Mouse (Mus musculus) monocyte, adult 5-6 weeks (primary cell): Measurements from ENCODE around the gene Vamp2. TPM values are rescaled to one million over a fixed set of nuclear protein-coding genes. Genes with fewer than 3 reads are reported as not detected.

ENCODE experiments used
- ATAC-seq: fragments of 153-309, 156-312 bp; replicated peaks from 2 replicates; pipeline ENCODE4 v1.8.0; 2017; ENCODE audit warnings: mild to moderate bottlenecking; ENCODE audit not compliant: low TSS enrichment, insufficient number of reproducible peaks, severe bottlenecking, poor library complexity, low FRiP score
- total RNA-seq: library from RNA; stranded (forward); fragments of 200-1000, 200-491, 200-594 nt; gene quantifications from 3 replicates; pipeline ENCODE4 v1.2.3, GENCODE M21; 2017

Vamp2 gene
- total RNA-seq, 1 experiment from 2014 or later: 23.6 TPM

DNA sequence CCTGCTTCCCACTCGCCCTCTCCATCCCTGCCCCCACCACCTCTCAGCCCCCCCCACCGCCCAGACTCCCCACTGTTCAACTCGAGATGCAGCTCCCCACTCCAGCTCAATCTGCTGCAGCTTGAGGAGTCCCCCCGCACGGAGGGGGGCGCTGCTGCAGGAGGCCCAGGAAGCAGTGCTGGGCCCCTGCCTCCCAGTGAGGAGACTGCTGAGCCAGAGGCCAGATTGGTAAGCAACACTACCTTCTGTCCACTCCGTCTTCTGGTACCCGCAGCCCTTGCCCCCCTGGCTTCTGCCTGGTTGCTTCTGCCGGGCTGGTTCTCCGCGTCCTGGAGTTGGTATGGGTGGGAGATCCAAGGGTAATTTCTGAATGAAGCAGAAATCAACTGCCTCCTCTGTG is 18.6 kb downstream of the Vamp2 start:
- ATAC-seq: no peak

DNA sequence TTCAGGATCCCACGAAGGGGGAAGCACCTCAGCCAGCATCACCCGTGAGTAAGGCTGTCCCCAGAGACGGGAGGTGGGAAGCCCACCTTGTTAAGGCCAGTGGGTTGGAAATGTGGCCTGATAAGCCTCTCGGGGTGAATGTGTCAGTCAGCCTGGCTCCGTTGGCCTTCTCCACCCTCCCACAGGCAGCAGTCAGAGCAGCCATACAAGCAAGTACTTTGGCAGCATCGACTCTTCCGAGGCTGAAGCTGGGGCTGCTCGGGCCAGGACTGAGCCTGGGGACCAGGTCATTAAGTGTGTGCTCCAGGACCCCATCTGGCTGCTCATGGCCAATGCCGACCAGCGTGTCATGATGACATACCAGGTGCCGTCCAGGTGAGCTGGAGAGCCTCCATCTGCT is 19.4 kb downstream of the Vamp2 start:
- ATAC-seq: no peak

DNA sequence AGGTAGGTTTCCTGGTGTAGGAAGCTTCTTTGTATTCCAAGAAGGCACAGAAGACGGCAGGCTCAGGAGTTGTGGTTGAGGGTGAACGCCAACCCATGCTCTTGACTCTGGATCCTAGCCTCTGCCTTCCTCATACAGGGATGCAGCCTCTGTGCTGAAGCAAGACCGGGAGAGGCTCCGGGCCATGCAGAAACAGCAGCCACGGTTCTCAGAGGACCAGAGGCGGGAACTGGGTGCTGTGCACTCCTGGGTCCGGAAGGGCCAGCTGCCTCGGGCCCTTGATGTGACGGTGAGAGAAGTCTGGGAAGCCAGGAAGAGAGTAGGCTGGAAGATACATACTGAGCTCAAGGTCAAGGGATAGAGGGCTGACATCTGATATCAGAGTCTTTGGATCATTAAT is 19.9 kb downstream of the Vamp2 start:
- no peak for ATAC-seq

- ATAC-seq: no peak
These were observed 21.0 kb downstream of the Vamp2 start for GRCm38 (mm10) chr11:69109032-69109900.

DNA sequence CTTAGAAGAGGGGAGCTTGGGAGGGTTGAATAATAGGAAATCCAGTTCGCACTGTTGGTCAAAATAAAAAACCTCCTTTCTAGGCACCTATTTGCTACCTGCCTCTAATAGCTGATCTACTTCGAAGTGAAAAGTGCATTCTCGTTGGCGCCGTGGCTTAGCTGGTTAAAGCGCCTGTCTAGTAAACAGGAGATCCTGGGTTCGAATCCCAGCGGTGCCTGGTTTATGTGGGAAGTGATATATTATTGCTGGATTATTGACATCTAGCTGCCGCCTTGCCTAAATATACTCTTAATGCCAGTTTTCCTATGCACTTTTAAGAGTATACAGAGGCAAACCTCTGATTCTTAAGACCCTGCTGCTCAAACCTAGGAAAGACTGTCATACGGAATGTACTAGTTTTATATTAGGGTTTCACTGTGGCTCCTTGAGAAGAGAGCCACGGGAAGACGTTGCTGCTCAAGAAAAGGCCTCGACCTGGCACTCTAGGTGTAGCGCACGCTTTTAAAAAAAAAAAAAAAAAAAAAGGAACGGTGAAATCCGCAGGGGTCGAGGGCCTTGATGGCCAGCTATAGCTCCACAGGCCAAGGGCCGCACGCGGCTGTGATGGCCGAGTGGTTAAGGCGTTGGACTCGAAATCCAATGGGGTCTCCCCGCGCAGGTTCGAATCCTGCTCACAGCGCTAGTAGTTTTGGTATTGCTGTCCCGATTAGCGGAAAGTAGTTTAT is 22.2 kb downstream of the Vamp2 start:
- 0 out of 2 replicates have a peak, but pooled peaks have one; percentile 28 for ATAC-seq

GRCm38 (mm10) chr11:69111051-69111810 is 22.9 kb downstream of the Vamp2 start:
- ATAC-seq: no peak

DNA sequence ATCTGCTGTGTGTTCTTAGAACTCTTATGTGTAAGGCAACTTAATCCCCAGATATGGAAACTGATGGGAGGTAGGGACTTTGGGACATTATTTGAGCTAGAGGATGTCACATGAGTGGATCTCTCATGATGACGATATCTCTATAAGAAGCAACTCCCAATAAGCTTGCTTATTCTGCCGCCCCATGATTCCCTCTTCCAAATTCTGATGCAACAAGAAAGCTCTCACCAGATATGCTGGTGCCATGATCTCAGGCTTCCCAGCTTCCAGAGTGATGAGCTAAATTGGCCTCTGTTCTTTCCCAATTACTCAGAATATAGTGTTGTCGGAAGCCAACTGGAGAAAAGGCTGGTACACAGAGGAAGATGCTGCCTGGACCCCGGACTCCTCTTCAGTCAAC is 23.6 kb downstream of the Vamp2 start:
- ATAC-seq: no peak

DNA sequence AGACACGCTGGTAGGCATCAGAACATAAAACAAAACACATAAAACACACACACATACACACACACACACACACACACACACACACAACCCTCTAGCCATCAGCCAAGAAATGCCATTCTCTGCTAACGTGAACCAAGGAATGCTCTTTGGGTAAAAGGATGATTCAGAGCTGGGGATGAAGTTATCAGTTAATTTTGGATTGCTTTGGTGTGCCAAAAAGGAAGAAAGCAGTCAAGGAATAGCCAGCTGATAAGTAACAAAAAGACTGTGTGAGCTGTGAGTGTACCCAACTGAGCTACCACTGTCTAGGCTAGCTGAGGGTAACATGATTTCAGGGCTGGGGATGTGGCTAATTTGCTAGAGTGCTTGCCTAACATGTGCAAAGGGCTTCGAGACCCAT is 25.7 kb downstream of the Vamp2 start:
- ATAC-seq: no peak

DNA sequence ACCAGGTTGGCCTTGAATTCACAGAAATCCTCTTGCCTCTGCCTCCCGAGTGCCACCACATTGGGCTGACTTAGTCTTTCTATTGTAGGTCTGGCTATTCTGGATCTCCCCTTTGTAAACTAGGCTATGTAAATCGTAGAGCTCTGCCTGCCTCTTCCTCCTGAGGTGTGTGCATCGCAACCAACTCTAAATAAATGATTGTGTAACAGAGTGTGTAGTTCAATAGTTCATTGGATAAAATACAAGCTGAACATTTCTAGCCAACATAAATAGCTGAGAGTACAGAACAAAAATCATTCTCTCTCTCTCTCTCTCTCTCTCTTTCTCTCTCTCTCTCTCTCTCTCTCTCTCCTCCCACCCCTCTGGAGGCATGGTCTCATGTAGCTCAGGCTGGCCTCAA is 26.3 kb downstream of the Vamp2 start:
- no peak for ATAC-seq

DNA sequence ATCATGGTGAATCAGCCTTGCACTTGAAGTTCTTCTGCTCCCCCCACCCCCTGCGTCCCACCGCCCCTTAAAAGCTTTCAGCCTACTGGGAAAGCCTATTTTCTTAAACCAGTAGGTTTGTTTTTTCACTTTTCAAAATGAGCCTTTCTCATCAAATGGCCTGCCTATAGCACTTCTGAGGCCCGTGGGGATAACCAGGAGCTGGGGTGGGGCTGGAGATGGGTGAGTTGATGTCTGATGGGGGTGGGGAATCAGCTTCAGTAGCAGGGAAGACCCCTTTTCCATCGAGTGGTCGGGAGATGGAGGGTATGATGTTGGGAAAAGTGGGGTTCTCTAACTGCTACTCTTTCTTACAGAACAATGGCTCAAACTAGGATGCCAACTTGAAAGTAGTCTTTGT is 28.6 kb downstream of the Vamp2 start:
- no peak for ATAC-seq

- ATAC-seq: 0 out of 2 replicates have a peak, but pooled peaks have one; percentile 16
These were observed 29.7 kb downstream of the Vamp2 start for GRCm38 (mm10) chr11:69117737-69118695.

DNA sequence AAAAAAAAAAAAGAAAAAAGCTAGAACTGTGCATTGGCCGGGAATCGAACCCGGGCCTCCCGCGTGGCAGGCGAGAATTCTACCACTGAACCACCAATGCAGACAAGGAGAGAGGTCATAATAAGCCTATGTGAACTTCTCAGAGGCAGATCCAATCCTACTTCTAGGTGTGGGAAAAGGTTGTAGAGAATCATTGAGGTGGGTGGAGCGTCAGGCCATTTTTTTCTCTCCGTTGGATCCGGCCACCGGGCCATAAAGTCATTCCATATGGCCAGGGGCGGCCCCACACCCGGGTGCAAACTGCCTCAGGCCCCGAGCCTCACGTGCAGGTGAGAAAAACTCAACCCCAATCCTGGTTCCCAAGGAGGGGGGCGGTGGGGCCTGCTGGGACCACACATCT is 30.5 kb downstream of the Vamp2 start:
- ATAC-seq: peak; percentile 14; the same call in 1 of the 2 replicates

GRCm38 (mm10) chr11:69119446-69120155 is 31.3 kb downstream of the Vamp2 start:
- no peak for ATAC-seq

DNA sequence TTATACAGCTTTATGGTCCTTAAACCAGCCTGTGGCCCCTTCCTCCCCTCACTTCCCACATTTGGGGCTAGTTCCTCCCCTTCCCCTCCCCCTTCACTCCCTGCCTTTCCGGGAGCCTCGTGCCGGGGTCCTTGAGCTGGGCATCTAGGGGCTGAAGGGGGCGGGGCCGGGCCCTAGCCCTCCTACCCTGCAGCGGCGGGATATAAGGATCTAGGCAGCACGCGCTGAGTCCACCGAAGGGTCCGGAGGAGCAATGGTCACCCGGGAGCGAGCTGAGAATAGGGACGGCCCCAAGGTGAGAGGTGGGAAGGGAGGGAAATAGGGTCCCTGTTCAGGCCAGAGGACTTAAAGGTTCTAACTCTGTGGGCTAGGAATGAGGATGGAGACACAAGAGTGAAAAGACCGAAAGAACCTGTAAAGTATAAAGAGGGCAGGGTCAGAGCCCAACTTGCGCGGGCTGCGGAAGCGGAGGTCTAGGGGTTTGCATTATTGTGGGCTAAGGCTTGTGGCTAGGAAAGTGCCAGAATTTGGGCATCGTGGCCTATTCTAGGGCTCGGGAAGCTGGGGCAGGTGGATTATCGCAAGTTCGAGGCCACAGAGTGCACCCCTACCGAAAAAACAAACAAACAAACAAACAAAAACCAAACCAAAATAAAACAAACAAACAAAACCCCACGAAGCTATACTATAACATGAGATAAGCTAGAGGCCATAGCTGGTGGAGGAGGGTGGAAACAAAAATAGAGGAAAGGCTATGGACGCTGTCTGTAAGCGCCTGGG is 32.1 kb downstream of the Vamp2 start, which contains the start of gene Hes7:
TSS of gene Hes7 (plus strand) at position 184 of the 780 bp plus-strand sequence.
- ATAC-seq: no peak

GRCm38 (mm10) chr11:69121001-69121740 is 32.9 kb downstream of the Vamp2 start:
- no peak for ATAC-seq

DNA sequence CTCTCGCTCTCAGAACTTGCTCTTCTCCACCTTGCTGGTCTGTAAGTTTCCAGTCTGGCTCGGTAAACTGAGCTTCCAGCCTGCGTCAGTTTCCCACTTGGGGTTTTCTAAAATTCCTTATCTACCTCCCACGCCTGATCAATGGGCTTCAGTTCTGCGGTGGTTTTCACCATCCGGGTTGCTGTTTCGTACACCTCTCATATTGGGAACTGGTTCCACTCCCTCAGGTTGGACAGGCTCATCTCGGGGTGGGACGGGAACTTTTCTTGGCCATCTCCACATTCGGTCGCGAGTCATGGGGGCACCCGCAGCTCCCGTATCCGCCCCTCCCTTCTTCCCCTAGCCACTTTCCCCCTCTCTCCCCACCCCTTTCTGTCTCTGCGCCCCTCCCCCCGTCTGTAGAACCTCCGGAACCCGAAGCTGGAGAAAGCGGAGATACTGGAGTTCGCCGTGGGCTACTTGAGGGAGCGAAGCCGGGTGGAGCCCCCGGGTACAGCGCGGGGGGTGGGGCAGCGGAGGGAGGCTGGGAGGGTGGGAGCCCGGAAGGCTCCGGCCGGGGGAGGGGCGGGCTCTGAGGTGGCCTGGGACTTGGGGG is 33.5 kb downstream of the Vamp2 start:
- no peak for ATAC-seq
